Mouse (Mus musculus) embryonic facial prominence, embryonic 13.5 days (tissue): Measurements from ENCODE around the gene Maml2. TPM values are rescaled to one million over a fixed set of nuclear protein-coding genes. Genes with fewer than 3 reads are reported as not detected.

Experiments used
- ATAC-seq: fragments of 200-750 bp; cut with Nextera tagmentation; 2 replicates; pipeline ENCODE4 v1.8.0; 2017; ENCODE audit warnings: low read depth; ENCODE audit not compliant: insufficient number of reproducible peaks, insufficient read depth, low FRiP score, low TSS enrichment
- H3K27ac ChIP-seq: fragments of 300-500 bp; sonication (generic); 2 replicates; pipeline ENCODE4 v1.5.1; 2015; ENCODE audit warnings: moderate library complexity, mild to moderate bottlenecking, inconsistent platforms
- H3K27me3 ChIP-seq: fragments of 300-500 bp; sonication (generic); 2 replicates; pipeline ENCODE4 v1.6.1; 2015; ENCODE audit warnings: mild to moderate bottlenecking, inconsistent platforms
- H3K36me3 ChIP-seq: fragments of 300-500 bp; sonication (generic); 2 replicates; pipeline ENCODE4 v1.6.1; 2015; ENCODE audit warnings: mild to moderate bottlenecking, inconsistent platforms
- H3K4me1 ChIP-seq: fragments of 300-500 bp; sonication (generic); 2 replicates; pipeline ENCODE4 v1.6.1; 2015; ENCODE audit warnings: inconsistent platforms
- H3K4me2 ChIP-seq: fragments of 300-500 bp; sonication (generic); 2 replicates; pipeline ENCODE4 v1.6.1; 2015; ENCODE audit warnings: moderate library complexity, mild to moderate bottlenecking, inconsistent platforms
- H3K4me3 ChIP-seq: fragments of 300-500 bp; sonication (generic); 2 replicates; pipeline ENCODE4 v1.5.1; 2015; ENCODE audit warnings: mild to moderate bottlenecking, inconsistent platforms
- H3K9ac ChIP-seq: fragments of 300-500 bp; sonication (generic); 2 replicates; pipeline ENCODE4 v1.6.1; 2015; ENCODE audit warnings: mild to moderate bottlenecking, inconsistent platforms
- H3K9me3 ChIP-seq: fragments of 300-500 bp; sonication (generic); 2 replicates; pipeline ENCODE4 v1.6.1; 2016; ENCODE audit warnings: inconsistent platforms
- WGBS: fragments of 180-500 bp; shearing (Covaris S2); methylation state at CpG from one replicate; pipeline ENCODE4 v1.1.7; 2015; ENCODE audit warnings: mixed read lengths; 5-methylcytosine and 5-hydroxymethylcytosine counted together
- polyA plus RNA-seq: library from polyadenylated mRNA; unstranded; fragments of >200 nt; fragmentation: Nextera tagmentation; extraction: Ambion mirVana; gene quantifications from 2 replicates; pipeline ENCODE4 v1.2.1, GENCODE M21; 2015

Maml2 gene
- polyA plus RNA-seq, 1 experiment from 2014 or later = 13.0 TPM

DNA sequence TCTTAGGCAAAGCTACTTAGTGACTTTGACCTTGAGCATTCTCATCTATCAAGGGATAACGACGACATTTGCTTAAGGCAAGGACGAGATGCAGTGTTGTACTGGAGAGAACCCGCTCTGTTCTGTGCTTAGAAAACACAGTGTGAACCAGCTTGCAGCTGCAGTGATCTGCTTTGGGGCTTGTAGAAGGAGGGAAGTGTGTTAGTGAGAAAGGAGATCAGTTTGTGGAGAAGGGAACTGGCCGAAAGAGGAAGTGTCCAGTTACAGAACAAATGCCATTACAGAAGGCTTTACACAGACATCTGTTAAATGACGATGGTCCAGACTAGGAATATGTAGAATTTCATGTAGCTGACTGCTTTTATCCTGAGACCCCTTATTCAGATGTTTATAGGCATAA, 243.0 kb downstream of the Maml2 start:
- Histone ChIP-seq H3K36me3 (no peaks in the 10 kb centered on the region), H3K4me2 (no peak overlapping the region), H3K27ac (no peak overlapping the region), H3K9ac (no peak overlapping the region), H3K9me3 (0 out of 2 replicates have a peak, but pooled peaks cover 3% of the 10 kb centered on the region), H3K27me3 (no peaks in the 10 kb centered on the region), H3K4me1 (peaks cover 31% of the 10 kb centered on the region), H3K4me3 (no peak overlapping the region)
- 21% methylated on average over 6 of the region's 6 CpGs for WGBS
- ATAC-seq = no peak

DNA sequence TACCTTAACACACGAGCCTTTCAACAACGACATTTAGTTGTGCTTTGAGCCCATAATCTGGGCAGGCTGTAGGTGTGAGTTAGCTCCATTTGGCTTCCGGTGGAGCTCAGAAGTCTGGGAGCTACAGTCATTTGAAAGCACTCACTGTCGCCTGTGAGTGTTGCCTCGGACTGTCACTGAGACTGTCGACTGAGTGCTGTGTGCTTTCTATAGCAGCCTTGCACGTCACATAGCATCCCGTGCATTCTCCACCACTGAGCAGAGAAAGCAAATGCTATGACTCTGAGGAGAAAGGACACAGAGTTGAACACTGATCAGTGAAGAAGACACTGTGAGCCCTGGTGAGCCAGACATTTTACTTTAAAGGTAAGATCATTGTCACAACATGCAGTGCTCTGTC, 245.4 kb downstream of the Maml2 start:
- 72% methylated on average over 8 of the region's 8 CpGs for WGBS
- Histone ChIP-seq H3K4me2 (no peak overlapping the region), H3K36me3 (no peaks in the 10 kb centered on the region), H3K27me3 (no peaks in the 10 kb centered on the region), H3K4me1 (peaks cover 25% of the 10 kb centered on the region), H3K9ac (no peak overlapping the region), H3K9me3 (0 out of 2 replicates have a peak, but pooled peaks cover 3% of the 10 kb centered on the region), H3K4me3 (no peak overlapping the region), H3K27ac (no peak overlapping the region)
- no peak for ATAC-seq

DNA sequence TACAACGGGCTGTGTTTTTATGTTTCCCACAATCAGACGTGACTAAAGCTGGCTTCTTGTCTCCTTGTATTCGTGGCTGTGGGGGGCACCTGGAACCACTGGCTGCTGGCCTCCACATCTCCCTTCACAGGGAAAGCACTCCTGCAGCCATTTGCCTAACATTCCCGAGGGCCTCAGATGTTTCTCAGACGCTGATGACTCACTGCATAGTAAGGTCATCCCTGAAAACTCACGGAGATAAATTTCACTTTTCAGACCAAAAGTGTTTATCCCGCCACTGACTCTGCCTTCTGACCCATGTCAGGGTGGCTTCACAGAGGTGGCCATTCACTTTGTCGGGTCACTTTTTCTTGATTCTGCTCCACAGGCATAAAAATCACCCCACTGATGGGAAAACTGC, 246.4 kb downstream of the Maml2 start:
- peaks cover 28% of the 10 kb centered on the region for H3K4me1 ChIP-seq
- no peak overlapping the region for H3K4me3 ChIP-seq
- WGBS = 56% methylated on average over 8 of the region's 8 CpGs

DNA sequence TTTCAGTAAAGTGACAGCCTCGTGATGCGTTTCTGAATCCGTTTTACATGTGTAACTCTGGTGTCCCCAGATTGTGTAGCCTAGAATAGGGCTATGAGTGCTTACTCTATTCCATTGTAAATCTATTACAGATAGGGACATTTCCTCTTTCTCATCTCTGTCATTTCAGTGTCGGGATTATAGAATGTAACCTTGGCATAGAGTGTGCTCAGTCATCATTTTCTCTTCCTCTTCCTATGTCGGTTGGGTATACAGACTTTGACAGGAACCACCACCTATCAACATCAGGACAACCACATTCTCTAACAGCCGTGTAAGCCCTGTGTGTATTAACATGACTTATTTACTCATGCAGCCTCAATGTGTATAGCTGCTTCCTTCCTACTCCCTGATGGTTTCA, 248.0 kb downstream of the Maml2 start:
- H3K36me3 ChIP-seq = no peaks in the 10 kb centered on the region
- no peak overlapping the region for H3K4me2 ChIP-seq
- H3K4me3 ChIP-seq = no peak overlapping the region
- no peak overlapping the region for H3K9ac ChIP-seq
- no peak overlapping the region for H3K27ac ChIP-seq
- peaks cover 25% of the 10 kb centered on the region for H3K4me1 ChIP-seq
- no peak for ATAC-seq
- 81% methylated on average over 6 of the region's 6 CpGs for whole genome bisulfite sequencing
- no peaks in the 10 kb centered on the region for H3K27me3 ChIP-seq
- H3K9me3 ChIP-seq = 0 out of 2 replicates have a peak, but pooled peaks cover 3% of the 10 kb centered on the region

More for the DNA sequence above, 246.4 kb downstream of the Maml2 start:
- no peak overlapping the region for H3K9ac ChIP-seq
- no peak for ATAC-seq
- no peaks in the 10 kb centered on the region for H3K36me3 ChIP-seq
- no peaks in the 10 kb centered on the region for H3K27me3 ChIP-seq
- H3K4me2 ChIP-seq = no peak overlapping the region
- H3K27ac ChIP-seq = no peak overlapping the region
- H3K9me3 ChIP-seq = 0 out of 2 replicates have a peak, but pooled peaks cover 3% of the 10 kb centered on the region

DNA sequence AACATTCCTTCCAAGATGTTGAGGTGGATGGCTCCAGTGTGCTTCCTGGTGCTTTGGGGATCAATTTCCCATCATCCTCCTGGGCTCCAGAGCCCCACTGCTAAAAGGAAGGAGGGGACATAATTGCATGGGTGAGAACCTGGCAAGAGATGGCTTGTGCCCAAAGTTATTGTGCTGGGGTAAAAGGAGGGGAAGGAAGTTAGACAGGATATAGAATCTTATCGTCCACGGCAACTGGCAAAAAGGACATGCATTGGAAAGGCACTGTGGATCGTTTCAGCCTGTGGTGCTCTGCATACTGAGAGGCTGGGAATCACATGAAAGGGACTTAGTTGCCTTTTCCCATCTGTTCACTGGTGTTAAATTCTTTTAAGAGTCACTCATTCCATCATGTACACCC, 252.2 kb downstream of the Maml2 start:
- Histone ChIP-seq H3K4me2 (no peak overlapping the region), H3K27ac (no peak overlapping the region), H3K9me3 (no peaks in the 10 kb centered on the region), H3K36me3 (no peaks in the 10 kb centered on the region), H3K4me1 (peaks cover 29% of the 10 kb centered on the region), H3K4me3 (no peak overlapping the region), H3K9ac (no peak overlapping the region), H3K27me3 (no peaks in the 10 kb centered on the region)
- ATAC-seq = no peak
- WGBS = 80% methylated on average over 3 of the region's 3 CpGs

DNA sequence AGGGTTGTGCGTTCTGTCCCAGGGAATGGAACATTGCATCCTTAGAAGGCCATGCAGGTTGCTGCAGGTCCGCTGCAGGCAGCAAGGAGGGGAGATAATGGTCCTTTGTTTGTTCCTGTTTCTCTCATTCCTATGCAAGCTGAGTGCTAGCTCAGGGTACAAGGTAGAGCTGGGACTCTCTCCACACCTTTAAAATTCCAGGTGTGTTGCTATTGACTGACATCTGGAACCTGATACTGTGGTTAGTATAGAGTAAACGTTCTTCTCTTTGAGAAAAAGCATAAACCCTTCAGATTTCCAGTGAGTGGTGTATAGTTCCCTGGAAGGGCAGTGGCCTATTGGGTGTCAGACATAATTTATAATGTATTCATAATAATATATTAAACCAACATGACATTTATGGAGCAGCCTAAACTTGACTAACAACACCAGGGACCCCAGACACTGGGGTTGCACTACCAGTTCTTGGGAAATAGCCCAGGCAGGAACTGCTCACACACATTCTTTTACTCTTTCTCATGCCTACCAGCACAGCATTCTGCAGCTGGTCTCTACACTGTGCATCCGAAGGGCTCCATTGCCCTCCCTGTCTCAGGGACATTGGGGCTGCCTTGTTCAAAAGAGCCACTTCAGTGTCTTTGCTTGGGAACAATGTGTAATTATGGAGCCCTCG, 254.8 kb downstream of the Maml2 start:
- Histone ChIP-seq H3K4me1 (peaks cover 29% of the 10 kb centered on the region), H3K27me3 (no peaks in the 10 kb centered on the region), H3K36me3 (no peaks in the 10 kb centered on the region), H3K9ac (no peak overlapping the region), H3K4me2 (no peak overlapping the region), H3K27ac (peak overlapping the region; percentile 48; the same call in 1 of the 2 replicates), H3K4me3 (no peak overlapping the region), H3K9me3 (no peaks in the 10 kb centered on the region)
- peak; percentile 72 for ATAC-seq
- 58% methylated on average over 5 of the region's 5 CpGs for WGBS

DNA sequence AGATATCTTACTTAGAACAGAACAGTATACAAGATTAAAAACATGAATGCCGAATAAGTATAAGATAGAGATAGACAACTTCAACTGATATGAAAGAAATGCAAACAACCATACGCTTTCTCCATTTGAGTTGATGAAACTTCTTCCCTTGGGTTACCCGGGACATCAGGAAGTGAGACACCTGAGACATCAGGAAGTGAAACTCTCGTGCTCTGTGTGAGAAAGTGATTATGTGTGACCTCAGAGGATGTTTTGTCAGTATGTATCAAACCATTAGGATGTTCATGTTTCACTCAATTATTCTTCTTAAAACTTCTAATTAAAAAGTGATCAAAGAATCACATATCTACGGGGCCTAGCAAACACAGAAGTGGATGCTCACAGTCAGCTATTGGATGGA, 257.0 kb downstream of the Maml2 start:
- Histone ChIP-seq H3K4me2 (no peak overlapping the region), H3K27ac (no peak overlapping the region), H3K36me3 (no peaks in the 10 kb centered on the region), H3K27me3 (no peaks in the 10 kb centered on the region), H3K4me3 (no peak overlapping the region), H3K4me1 (peaks cover 11% of the 10 kb centered on the region; the same call in 1 of the 2 replicates), H3K9ac (no peak overlapping the region), H3K9me3 (no peaks in the 10 kb centered on the region)
- WGBS = 75% methylated on average over 5 of the region's 5 CpGs
- no peak for ATAC-seq

DNA sequence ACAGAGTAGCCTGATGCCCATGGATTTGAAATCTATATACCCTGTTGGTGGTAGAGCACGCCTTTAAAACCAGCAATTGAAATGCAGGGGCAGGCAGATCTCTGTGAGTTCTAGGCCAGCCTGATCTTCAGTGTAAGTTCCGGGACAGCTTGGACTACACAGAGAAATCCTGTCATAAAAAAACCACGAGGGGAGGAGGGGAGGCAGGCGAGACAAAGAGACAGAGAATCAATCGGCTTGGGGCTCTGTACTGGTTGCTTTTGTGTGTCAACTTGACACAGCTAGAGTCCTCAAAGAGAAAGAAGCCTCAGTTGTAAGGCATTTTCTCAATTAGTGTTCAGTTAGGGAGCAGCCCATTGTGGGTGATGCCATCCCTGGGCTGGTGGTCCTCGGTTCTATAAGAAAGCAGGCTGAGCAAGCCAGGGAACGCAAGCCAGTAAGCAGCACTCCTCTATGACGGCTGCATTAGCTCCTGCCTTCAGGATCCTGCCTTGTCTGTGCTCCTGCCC, 258.3 kb downstream of the Maml2 start:
- Histone ChIP-seq H3K27ac (no peak overlapping the region), H3K4me3 (no peak overlapping the region), H3K9me3 (no peaks in the 10 kb centered on the region), H3K4me2 (no peak overlapping the region), H3K4me1 (0 out of 2 replicates have a peak, but pooled peaks cover 8% of the 10 kb centered on the region), H3K27me3 (no peaks in the 10 kb centered on the region), H3K36me3 (no peaks in the 10 kb centered on the region), H3K9ac (no peak overlapping the region)
- WGBS = 59% methylated on average over 8 of the region's 8 CpGs
- ATAC-seq = no peak

DNA sequence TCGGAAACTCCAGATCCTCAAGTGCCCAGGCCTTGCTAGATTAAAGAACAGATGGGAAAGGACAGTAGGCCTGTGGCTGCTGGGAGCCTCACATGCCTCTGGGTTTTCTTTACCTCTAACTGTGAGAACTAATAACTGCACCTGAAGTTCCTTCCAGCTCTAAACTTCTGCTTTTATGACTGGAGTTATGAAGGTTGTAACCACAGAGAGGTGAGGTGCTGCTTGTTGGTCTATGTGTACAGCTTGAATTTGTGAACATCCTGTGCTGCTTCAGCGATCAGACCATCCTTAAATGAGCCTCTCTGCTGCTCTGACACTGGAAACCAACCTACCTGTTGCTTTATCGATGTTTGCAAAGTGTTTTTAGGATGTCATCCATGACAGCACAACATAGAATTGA, 258.9 kb downstream of the Maml2 start:
- H3K4me2 ChIP-seq = no peak overlapping the region
- 88% methylated on average over 3 of the region's 3 CpGs for WGBS

DNA sequence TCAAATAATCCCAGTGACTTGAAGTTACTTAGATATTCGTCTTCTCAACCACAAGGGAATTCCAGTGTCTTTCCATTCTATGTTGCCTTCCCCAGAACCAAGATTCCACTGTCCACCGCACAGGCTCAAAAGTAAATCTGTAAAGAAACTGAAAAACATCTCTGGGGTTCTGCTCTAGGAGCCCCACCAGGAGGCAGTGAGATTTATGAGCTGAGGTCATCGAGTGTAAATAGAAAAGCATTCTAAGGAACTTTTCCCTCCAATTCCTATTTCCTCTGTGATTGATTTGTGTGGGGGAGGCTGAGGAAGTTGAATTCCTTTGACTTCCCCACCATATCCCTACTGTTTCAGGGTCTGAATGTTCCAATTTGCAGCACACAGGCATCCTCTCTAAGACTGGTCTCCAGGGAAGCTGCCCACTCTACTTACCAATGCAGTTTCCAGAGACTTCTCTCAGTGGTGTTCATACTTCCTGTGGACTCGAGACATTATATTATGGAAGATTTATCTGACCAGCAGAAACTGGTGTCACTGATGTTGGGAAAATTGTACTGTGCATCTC, 261.1 kb downstream of the Maml2 start:
- Histone ChIP-seq H3K4me2 (no peak overlapping the region), H3K4me3 (no peak overlapping the region), H3K9ac (no peak overlapping the region), H3K4me1 (peaks cover 15% of the 10 kb centered on the region), H3K27ac (no peak overlapping the region), H3K9me3 (no peaks in the 10 kb centered on the region), H3K27me3 (no peaks in the 10 kb centered on the region), H3K36me3 (no peaks in the 10 kb centered on the region)
- 73% methylated on average over 4 of the region's 4 CpGs for WGBS
- ATAC-seq = no peak

More for the DNA sequence above, 258.9 kb downstream of the Maml2 start:
- Histone ChIP-seq H3K27me3 (no peaks in the 10 kb centered on the region), H3K9me3 (no peaks in the 10 kb centered on the region), H3K36me3 (no peaks in the 10 kb centered on the region), H3K4me3 (no peak overlapping the region), H3K4me1 (0 out of 2 replicates have a peak, but pooled peaks cover 13% of the 10 kb centered on the region), H3K9ac (no peak overlapping the region), H3K27ac (no peak overlapping the region)
- ATAC-seq = no peak

DNA sequence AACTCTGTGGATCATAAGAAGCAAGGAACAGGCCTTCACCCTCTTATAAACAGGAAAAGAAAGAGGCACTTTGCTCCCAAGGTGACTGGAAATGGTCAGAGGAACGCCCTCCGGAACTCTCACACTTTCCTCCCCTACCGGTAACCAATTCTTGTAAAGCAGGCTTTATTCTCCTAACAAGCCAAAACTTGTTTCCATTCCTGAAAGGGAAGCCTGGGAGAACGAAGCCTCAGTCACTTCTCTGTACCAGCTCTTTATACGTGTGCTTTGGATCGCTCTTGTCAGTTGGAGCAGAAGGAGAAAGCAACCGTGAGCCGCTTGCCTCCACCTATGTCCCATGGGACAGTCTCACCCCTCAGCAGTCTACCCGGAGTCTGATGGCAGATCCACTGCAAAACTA, 262.9 kb downstream of the Maml2 start:
- Histone ChIP-seq H3K9me3 (no peaks in the 10 kb centered on the region), H3K9ac (no peak overlapping the region), H3K36me3 (no peaks in the 10 kb centered on the region), H3K27me3 (no peaks in the 10 kb centered on the region), H3K27ac (peak overlapping the region; percentile 66), H3K4me1 (peaks cover 21% of the 10 kb centered on the region), H3K4me3 (no peak overlapping the region), H3K4me2 (no peak overlapping the region)
- ATAC-seq = no peak
- 70% methylated on average over 9 of the region's 9 CpGs for WGBS

DNA sequence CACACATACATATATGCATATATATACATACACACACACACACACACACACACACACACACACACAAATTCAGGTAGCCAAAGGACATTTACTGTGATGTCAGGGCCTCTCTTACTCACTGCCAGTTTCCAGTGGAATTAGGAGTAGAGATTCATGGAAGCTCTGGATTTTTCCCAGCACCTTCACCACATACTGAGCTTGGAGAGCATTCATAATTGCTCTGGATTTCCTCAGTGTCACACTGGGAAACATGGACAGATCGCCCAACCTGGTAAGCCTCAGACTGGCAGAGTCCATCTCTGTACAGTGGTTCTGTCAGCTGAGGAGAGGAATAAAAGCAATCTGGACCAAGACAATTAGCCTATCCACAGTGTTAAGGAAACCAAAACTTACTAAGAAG, 263.6 kb downstream of the Maml2 start:
- H3K4me1 ChIP-seq = peaks cover 21% of the 10 kb centered on the region
- 88% methylated on average over 1 of the region's 1 CpGs for WGBS
- peak overlapping the region; percentile 66 for H3K27ac ChIP-seq
- no peaks in the 10 kb centered on the region for H3K9me3 ChIP-seq
- H3K27me3 ChIP-seq = no peaks in the 10 kb centered on the region
- no peaks in the 10 kb centered on the region for H3K36me3 ChIP-seq
- no peak overlapping the region for H3K4me2 ChIP-seq
- no peak overlapping the region for H3K9ac ChIP-seq
- no peak for ATAC-seq
- no peak overlapping the region for H3K4me3 ChIP-seq
